ENCODE assay signal across 7 mouse cellular contexts in genomic region chr19:59169143-59169935, GRCm38 (mm10). TPM values are rescaled to one million over a fixed set of nuclear protein-coding genes. Genes with fewer than 3 reads are reported as not detected.
DNase-seq lines count a peak whose midpoint lies in the region; ATAC-seq lines count a peak whose summit lies in the region.

No protein-coding gene starts in this region.

- peak overlapping the region; percentile 89 for H3K9ac ChIP-seq in forebrain, embryonic 13.5 days
- peak overlapping the region; percentile 43; the same call in 1 of the 2 replicates for H3K9ac ChIP-seq in limb, embryonic 13.5 days
- no peak overlapping the region for H3K9ac ChIP-seq in stomach, embryonic 15.5 days

- WGBS in forebrain, embryonic 13.5 days: under 1% methylated on average over 65 of the region's 65 CpGs
- under 1% methylated on average over 65 of the region's 65 CpGs for WGBS in limb, embryonic 13.5 days
- WGBS in stomach, embryonic 15.5 days: under 1% methylated on average over 65 of the region's 65 CpGs

- peaks cover 99% of the 10 kb centered on the region for H3K27me3 ChIP-seq in megakaryocyte, embryonic 14.5 days (replicated peaks)
- peaks cover 86% of the 10 kb centered on the region for H3K27me3 ChIP-seq in forebrain, embryonic 13.5 days
- peaks cover 99% of the 10 kb centered on the region for H3K27me3 ChIP-seq in limb, embryonic 13.5 days
- peaks cover 95% of the 10 kb centered on the region for H3K27me3 ChIP-seq in stomach, embryonic 15.5 days (replicated peaks)

- H3K4me2 ChIP-seq in forebrain, embryonic 13.5 days: peak overlapping the region; percentile 77
- H3K4me2 ChIP-seq in limb, embryonic 13.5 days (replicated peaks): peak overlapping the region; percentile 60
- H3K4me2 ChIP-seq in stomach, embryonic 15.5 days: peak overlapping the region; percentile 44

- H3K4me3 ChIP-seq in megakaryocyte, embryonic 14.5 days (replicated peaks): peak overlapping the region; percentile 42
- peak overlapping the region; percentile 57 for H3K4me3 ChIP-seq in forebrain, embryonic 13.5 days
- peak overlapping the region; percentile 38 for H3K4me3 ChIP-seq in limb, embryonic 13.5 days
- peak overlapping the region; percentile 25 for H3K4me3 ChIP-seq in stomach, embryonic 15.5 days (replicated peaks)

- no peak for DNase-seq in right cerebral cortex, postnatal 14 days
- DNase-seq in right cerebral cortex, adult 2 months (ENCODE audit: low spot score in 2 of 2): no peak

- H3K36me3 ChIP-seq in megakaryocyte, embryonic 14.5 days (replicated peaks; ENCODE audit: low read length): no peaks in the 10 kb centered on the region
- H3K36me3 ChIP-seq in forebrain, embryonic 13.5 days (ENCODE audit: poor library complexity, severe bottlenecking): no peaks in the 10 kb centered on the region
- no peaks in the 10 kb centered on the region for H3K36me3 ChIP-seq in limb, embryonic 13.5 days
- no peaks in the 10 kb centered on the region for H3K36me3 ChIP-seq in stomach, embryonic 15.5 days

- ATAC-seq in megakaryocyte, adult 5-6 weeks (ENCODE audit: poor library complexity, severe bottlenecking): no peak
- ATAC-seq in forebrain, embryonic 13.5 days: no peak
- no peak for ATAC-seq in limb, embryonic 13.5 days (ENCODE audit: low FRiP score, low read depth)
- no peak for ATAC-seq in stomach, embryonic 15.5 days (ENCODE audit: insufficient read depth, low FRiP score, low read depth)

- H3K9me3 ChIP-seq in megakaryocyte, embryonic 14.5 days: no peaks in the 10 kb centered on the region
- no peaks in the 10 kb centered on the region for H3K9me3 ChIP-seq in forebrain, embryonic 13.5 days (replicated peaks)
- H3K9me3 ChIP-seq in limb, embryonic 13.5 days: no peaks in the 10 kb centered on the region
- no peaks in the 10 kb centered on the region for H3K9me3 ChIP-seq in stomach, embryonic 15.5 days

- H3K4me1 ChIP-seq in megakaryocyte, embryonic 14.5 days: peaks cover 26% of the 10 kb centered on the region
- H3K4me1 ChIP-seq in forebrain, embryonic 13.5 days: peaks cover 61% of the 10 kb centered on the region
- H3K4me1 ChIP-seq in limb, embryonic 13.5 days: peaks cover 34% of the 10 kb centered on the region
- peaks cover 27% of the 10 kb centered on the region for H3K4me1 ChIP-seq in stomach, embryonic 15.5 days

- peak overlapping the region; percentile 87 for H3K27ac ChIP-seq in forebrain, embryonic 13.5 days
- H3K27ac ChIP-seq in limb, embryonic 13.5 days: no peak overlapping the region
- no peak overlapping the region for H3K27ac ChIP-seq in stomach, embryonic 15.5 days

RNA-seq across cellular contexts. Expression of gene Vax1, which starts 0.5 kb away (rescaled TPM):
- polyA plus RNA-seq in megakaryocyte, embryonic 14.5 days (2012; ENCODE audit: insufficient read depth, low replicate concordance): not detected in 2 replicates
- total RNA-seq in megakaryocyte, adult 5-6 weeks (2015): not detected in 2 replicates
- not detected in 2 replicates for total RNA-seq in megakaryocyte, adult 5-6 weeks (2017)
- polyA plus RNA-seq in forebrain, embryonic 13.5 days (2015; fragmentation: Nextera tagmentation; extraction: Ambion mirVana): 0.90 and 1.0 TPM in 2 replicates
- 0.14 TPM in 1 of 2 replicates, not detected in the other for polyA plus RNA-seq in limb, embryonic 13.5 days (2015; fragmentation: Nextera tagmentation; extraction: Ambion mirVana)
- not detected in 2 replicates for polyA plus RNA-seq in stomach, embryonic 15.5 days (2015; fragmentation: Nextera tagmentation; extraction: Ambion mirVana)

RNA-seq across cellular contexts. Expression of gene Kcnk18, which starts 49.7 kb away (rescaled TPM):
- not detected in 2 replicates for polyA plus RNA-seq in megakaryocyte, embryonic 14.5 days (2012; ENCODE audit: insufficient read depth, low replicate concordance)
- total RNA-seq in megakaryocyte, adult 5-6 weeks (2015): not detected in 2 replicates
- total RNA-seq in megakaryocyte, adult 5-6 weeks (2017): not detected in 2 replicates
- polyA plus RNA-seq in forebrain, embryonic 13.5 days (2015; fragmentation: Nextera tagmentation; extraction: Ambion mirVana): not detected in 2 replicates
- polyA plus RNA-seq in limb, embryonic 13.5 days (2015; fragmentation: Nextera tagmentation; extraction: Ambion mirVana): 0.04 TPM in 1 of 2 replicates, not detected in the other
- 0.06 TPM in 1 of 2 replicates, not detected in the other for polyA plus RNA-seq in stomach, embryonic 15.5 days (2015; fragmentation: Nextera tagmentation; extraction: Ambion mirVana)
